Mouse (Mus musculus): ENCODE measurements around the gene Pex13.
"Not testable (repeated sequence)": the region's sequence is repeated elsewhere in the genome, so short reads cannot be mapped to it uniquely, and the experiment has no call there.

Gene Pex13

DNA sequence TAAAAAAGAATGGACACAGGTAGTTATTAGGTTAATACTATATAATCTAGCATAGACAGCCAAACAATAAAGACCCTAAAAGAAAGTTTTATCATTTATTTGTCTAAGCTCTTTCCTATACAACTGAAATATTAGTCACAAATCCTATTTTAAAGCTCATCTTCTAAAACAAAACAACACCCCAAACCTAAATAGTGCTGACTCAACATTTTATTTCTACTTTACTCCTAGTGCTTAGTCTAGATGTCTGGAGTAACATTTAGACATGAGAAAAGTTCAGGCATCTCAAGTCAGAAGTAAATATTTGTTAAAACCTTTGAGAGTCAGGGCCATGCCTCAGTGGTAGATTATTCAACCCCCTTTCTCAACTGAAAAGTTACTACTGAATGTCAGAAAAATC lies 18.3 kb downstream of the Pex13 start:
- no peak for DNase-seq (ENCODE audit: low read depth, low spot score)

DNA sequence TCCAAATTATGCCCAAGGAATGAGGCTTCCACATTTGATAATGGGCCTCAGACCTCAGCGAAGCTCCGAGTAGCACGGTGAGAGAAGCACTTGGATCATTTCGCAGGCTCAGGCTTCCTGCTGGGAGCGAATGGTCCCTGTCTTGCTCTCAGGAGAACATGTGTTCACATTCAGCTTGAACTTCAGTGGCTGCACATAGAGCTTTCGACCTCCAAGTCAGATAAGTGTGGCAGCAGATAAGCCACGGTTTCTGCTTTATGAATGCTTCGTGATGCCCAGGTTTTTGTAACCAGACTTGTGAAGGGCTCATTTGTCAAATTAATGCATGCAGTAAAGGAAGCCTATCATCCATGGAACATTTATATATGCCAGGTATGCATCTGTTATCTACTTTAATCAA lies 31.2 kb downstream of the Pex13 start:
- DNase-seq (ENCODE audit: low read depth, low spot score), result no peak

DNA sequence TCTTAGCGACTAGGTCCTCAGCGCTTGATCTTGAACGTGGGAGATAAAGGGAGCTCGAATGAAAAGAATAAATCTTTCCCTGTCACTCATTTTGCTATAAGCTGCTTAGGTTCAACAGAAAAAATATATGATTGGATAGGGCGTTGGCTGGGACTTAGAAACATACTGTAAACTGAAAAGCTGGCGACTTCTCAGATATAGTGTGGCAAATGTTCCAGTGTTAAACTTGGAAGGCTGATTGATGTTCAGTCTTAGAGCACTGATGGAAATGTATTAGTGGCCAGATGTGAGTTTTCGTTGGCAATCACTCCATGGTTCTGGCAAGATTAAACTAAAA lies 31.9 kb downstream of the Pex13 start:
- DNase-seq (ENCODE audit: low read depth, low spot score), result no peak

DNA sequence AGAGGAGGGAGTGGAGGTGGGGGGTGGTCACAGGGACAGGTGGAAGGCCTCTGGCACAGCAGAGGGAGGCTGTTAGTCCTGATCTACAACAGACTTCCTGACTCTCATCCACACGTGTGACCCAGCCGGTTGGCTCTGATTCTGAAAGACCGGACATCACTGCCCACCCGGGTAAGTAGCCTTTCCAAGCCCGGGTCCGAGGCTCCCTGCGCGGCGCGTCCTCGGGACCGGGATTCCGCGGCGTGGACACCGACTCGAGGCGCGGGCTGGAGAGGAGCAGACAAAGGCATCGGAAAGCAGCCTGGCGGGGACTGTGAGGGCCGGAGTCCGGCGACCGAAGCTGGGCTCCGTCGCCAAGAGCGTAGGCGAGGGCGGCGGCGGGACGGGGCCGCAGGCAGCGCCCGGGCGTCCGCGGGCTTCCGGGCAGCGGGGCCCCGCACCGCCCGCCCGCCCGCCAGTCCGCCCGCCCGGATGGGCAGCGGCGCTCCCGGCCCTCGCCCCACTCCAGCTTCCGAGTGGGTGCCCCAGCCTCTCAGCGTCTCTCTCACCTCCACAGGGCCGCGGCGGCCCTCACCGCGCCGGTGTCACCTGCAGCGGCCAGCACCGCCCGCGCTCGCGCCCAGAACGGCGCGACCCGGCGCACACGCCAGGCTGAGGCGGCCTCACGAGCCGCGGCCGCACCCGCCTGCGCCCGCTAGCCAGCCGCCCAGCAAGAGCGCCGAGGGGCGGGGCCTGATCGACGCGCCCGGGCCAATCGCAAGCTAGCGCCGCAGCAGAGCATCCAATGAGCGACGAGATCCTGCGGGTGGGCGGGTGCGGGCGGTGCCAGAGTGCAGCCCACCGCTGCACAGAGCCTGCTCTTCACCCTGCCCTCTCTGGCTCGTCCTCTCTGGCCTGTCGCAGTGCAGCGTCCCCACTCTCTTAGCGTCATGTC lies 32.5 kb downstream of the Pex13 start, which contains the start of gene 0610010F05Rik:
Gene 0610010F05Rik (minus strand): TSS at position 695 of the 934 bp plus-strand sequence.
- DNase-seq (ENCODE audit: low read depth, low spot score), result peak; percentile 96

DNA sequence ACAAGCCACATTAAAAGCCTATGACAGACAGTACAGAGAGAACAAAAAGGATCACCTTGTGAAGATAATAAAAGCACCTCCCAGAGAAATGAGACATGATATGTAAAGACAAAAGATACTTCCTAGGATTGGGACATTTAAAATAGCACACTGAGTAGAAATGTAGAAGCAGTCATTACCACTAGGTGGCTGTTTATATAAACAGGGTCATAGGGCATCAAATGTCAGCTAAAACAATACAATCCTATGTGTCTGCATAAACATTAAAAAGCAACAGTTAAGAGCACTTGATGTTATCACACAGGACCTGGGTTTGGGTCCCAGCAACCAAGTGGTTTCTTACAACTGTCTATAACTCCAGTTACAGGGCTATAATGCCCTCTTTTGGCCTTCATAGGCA lies 35.1 kb downstream of the Pex13 start:
- DNase-seq (ENCODE audit: low read depth, low spot score), result peak; percentile 30

DNA sequence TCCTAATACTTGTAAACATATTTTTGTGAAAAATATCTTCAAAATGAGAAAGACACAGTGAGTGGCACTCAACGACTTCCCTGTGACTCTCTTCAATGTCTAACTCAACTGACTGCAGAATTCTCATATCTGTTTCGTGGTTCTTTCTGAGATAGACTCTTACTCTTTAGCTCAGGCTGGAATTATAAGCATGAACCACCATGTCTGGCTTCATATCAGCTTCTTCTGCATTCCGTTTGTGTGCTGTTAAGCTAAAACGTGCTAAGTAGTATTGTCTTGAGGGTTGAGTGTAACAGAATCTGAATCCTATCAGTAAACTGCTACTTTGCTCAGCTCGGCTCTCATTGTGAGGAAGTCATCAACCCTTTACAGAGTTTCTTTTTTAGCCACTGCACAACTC lies 46.8 kb downstream of the Pex13 start:
- DNase-seq (ENCODE audit: low read depth, low spot score), result no peak

DNA sequence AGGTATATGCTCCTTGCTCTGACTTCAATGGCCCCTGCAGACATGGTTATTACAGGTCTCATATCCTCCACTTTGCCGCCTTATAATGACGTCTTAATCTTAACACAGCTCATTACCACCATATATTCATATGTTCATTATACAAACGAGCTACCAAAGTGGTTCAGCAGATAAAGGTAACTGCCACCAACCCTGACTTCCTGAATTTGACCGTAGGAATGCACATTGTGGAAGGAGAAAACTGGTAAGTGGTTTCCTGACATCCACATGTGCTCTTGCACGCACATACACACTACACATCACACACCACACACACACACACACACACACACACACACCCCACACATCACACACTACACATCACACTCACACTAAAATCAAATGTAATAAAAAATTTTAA lies 51.2 kb downstream of the Pex13 start:
- DNase-seq (ENCODE audit: low read depth, low spot score), result no peak

DNA sequence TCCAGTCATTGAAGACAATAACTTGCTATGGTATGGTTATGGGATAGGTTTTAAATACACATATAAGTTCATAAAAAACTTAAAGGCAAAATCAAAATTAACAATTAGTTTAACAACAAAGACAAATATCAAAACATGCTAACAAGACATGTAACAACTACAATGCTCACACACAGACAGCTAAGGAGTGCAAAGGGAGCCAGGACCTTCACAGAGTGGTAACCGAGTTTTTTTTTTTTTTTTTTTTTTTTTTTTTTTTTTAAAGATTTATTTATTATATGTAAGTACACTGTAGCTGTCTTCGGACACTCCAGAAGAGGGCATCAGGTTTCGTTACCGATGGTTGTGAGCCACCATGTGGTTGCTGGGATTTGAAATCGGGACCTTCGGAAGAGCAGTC lies 58.5 kb downstream of the Pex13 start:
- DNase-seq (ENCODE audit: low read depth, low spot score), result not testable (repeated sequence)
